Mouse (Mus musculus) cerebellum, adult (tissue): Measurements from ENCODE around the gene Mcub.

ENCODE experiments used
- ATAC-seq: cut with Nextera tagmentation; 2 replicates; pipeline ENCODE4 v1.9.2; 2017; ENCODE audit warnings: mild to moderate bottlenecking, moderate library complexity, mixed read lengths; ENCODE audit not compliant: insufficient number of reproducible peaks, low FRiP score, low TSS enrichment

Gene Mcub

GRCm38 (mm10) chr3:129953296-129953695 is 16.7 kb downstream of the Mcub start:
- no peak for ATAC-seq

- ATAC-seq = no peak
Measured at GRCm38 (mm10) chr3:129949158-129949773, 20.7 kb downstream of the Mcub start.

DNA sequence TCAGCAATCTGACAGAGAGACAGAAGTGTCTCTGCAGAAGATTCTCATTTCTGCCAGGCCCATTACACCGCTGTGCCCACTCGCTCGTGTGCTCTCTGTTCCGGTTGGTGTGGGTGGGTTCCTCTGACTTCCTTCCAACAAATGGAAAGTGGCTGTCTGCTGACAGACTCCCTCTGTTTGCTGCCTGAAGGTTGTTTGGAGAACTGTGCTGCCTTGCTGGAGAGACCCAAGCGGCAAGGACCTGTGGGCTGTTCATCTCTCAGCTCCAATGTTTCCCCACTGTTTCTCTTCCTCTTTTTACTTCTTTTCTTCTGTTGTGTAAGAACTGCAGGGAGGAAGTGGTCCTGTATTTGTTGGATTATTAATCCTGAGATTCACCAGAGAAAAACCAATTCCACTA is 21.6 kb downstream of the Mcub start:
- ATAC-seq = no peak

GRCm38 (mm10) chr3:129946217-129946914 is 23.6 kb downstream of the Mcub start:
- no peak for ATAC-seq

DNA sequence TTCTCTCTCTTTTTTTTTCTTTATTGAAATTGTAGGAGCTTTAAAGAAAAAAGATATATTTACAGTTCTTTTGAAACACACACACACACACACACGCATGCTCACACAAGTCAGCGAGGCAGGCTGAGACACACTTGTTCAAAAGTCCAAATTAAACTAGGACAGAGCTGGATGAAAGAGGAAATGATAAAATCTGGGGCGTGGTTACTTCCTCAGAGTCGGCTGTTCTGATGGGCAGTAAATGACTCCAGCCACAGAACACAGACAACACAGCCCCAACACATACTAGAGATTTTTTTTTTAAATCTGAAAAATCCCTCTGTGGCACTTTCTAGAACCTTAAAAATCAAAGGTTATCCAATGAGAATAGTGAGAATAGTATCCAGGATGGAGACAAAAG is 26.2 kb downstream of the Mcub start:
- ATAC-seq = no peak

DNA sequence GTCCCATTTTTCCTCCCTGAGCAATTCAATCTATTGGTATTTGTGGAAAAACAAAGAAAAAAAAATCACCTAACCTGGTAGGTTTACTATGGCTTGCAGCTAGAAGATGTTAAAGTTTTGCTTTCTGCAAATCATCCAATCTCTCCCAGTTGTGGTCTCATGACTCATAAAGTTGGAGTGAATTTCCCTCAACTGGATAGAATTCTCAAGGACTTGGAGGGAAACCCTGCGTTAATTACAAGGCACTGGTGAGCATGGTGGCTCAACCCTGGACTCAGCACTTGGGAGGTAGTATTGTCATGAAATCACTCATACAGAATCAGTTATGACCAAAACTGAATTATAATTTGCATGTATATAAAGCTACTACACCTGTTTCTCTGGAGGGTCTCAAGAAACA is 28.7 kb downstream of the Mcub start:
- no peak for ATAC-seq

DNA sequence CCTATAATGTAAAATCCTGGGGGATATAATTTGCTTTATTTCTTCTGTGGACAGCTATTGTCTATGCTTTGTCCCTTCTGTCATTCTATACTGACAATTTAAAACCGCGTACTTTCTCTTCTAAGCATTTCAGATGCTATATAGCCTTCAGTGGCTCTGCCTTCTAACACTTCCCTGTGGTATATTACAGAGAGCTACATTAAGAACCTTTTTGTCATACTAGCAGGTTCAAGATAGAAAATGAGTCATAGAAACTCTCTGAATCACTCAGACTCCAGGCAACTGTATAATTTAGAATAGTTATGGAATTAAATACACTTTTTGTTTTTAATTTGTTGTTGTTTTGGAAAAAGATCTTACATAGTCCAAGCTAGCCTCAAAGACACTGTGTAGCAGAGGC is 29.2 kb downstream of the Mcub start:
- ATAC-seq = no peak

- no peak for ATAC-seq
Measured at GRCm38 (mm10) chr3:129939058-129939457, 30.9 kb downstream of the Mcub start.

GRCm38 (mm10) chr3:129937848-129938247 is 32.2 kb downstream of the Mcub start:
- no peak for ATAC-seq

GRCm38 (mm10) chr3:129936561-129936960 is 33.4 kb downstream of the Mcub start:
- no peak for ATAC-seq

DNA sequence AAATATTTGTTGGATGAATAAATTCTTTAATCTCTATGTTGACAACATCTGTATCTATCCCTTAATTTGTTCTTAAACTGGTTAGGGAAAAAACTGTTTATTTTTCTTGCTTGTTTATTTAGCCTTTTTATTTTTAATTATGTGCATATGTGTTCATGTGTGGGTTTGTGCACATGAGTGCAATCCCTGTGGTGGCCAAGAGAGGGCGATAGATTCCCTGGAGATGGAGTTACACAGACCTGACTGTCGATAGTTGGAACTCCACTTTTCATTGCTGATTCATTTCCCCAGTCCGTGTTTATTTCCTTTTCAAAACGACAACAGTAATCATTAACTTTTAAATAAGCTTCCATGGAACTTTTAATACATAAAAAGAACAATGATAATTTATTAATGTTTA is 37.6 kb downstream of the Mcub start:
- ATAC-seq = no peak

DNA sequence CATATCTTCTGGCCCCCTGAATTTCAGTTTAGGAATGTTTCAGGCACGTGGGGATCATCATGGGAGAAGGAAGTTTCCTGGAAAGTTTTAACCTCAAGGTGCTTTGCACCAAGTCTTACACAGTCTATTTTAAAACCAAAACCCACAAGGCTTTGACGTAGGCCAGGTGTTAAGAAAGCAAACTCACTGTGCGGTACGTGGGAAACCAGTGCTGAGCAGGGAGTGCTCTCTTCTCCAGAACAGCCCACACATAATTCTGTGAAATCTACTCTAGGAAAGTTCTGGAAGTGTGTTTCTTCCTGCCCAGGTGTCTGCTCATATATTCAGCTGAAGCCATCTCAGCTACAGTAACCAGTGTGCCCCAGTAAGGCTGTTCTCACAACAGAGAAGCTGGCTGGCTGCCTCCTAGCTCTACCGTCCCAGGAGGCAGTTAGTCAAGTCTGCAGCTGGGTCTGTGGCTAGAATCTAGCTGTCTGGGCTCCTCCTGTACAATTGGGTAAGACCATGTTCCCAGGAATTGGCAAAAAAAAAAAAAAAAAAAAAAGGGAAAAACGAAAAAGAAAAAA is 39.7 kb downstream of the Mcub start:
- ATAC-seq = no peak

DNA sequence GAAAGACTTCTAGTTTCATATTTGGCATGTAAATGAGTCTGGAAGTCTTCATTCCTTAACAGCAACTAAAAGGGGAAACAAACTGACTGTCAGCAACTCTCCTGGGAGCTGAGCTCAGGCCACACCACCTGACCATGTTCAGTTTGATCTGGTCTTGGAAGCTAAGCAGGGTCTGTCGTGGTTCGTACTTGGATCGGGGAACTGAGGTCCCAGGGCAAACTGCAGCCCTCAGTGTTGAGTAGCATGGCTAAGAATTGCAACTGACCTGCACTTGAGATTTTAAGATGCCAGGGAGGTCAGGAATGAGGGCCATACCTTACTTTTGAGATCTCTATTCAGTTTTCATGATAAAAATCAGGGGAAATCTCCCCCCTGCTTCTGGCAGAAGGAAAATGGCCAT is 44.1 kb downstream of the Mcub start:
- no peak for ATAC-seq

GRCm38 (mm10) chr3:129923581-129923980 is 46.4 kb downstream of the Mcub start:
- ATAC-seq = no peak

DNA sequence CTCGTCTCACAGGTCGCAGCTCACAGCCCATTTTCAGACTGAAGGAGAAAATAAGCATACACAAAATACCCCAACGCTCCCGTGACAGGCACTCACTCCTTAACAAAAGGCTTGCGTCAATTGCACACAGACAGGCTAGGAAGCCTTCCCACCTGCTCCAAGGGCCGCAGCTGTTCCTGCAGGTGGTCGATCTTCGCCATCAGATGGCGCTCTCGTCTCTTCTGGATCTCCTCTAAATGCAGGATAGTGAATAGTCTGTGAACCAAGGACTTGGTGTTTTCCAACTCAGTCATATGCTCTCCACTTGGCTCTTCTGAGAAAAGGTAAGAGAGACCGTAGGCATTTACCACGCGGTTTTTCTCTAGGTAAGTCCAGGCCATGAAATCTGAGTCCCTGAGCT is 51.6 kb downstream of the Mcub start:
- ATAC-seq = peak; percentile 70

DNA sequence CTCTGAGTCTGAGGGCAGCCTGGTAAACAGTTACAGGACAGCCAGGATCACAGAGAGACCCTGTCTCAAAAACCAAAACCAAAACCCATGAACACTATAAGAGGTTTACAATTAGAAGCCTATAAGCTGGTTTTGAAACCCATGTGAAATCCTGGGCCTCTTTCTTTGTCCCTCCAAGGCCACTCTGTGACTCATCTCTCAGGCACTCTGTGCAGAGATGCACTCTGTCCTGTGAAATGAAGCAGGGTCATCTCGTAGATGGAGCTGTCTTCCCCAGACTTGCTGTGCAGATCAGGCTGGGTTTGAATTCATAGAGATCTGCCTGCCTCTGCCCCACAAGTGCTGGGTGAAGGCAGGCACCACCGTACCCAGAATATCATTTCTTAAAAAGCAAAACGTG is 52.6 kb downstream of the Mcub start:
- no peak for ATAC-seq

DNA sequence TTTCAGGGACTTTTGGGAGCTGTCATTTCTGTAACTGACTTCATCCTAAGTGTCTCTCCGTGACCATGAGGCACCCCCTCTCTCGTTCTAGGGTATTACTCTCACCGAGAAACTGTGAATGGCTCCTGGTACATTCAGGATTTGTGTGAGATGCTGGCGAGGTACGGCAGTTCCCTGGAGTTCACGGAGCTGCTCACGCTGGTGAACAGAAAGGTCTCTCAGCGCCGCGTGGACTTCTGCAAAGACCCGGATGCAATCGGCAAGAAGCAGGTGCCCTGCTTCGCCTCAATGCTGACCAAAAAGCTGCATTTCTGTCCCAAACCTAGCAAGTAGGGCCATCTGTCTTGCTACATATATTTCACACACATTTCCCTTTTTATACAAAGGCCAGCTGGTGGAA is 56.8 kb downstream of the Mcub start:
- ATAC-seq = no peak

DNA sequence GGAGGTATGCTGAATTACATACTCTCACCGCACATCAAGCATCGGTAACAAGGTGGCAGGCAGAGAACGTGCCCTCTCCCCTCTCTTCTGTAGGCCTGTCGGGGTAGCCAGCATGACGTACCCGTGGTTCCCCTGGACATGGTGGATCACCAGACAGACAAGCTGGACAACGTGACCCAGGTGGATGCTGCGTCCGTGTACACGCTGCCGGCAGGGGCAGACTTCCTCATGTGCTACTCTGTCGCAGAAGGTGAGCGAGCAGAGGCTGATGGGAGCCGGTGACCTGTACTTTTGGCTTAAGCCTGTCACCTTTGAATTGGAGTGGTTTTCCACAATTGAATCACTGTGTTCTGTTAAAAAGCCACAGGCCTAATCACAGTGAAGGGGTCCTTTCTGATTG is 58.0 kb downstream of the Mcub start:
- no peak for ATAC-seq

GRCm38 (mm10) chr3:129904381-129905132 is 65.4 kb downstream of the Mcub start:
- no peak for ATAC-seq

GRCm38 (mm10) chr3:129903866-129904265 is 66.1 kb downstream of the Mcub start:
- no peak for ATAC-seq

- ATAC-seq = no peak
Measured at GRCm38 (mm10) chr3:129903369-129903768, 66.6 kb downstream of the Mcub start.
